Mouse (Mus musculus) 3134 (cell line): ENCODE measurements around the gene Larp1b.

Source experiments
- DNase-seq: peaks from one replicate; pipeline ENCODE4 v3.0.0-alpha.2; 2011; ENCODE audit warnings: low spot score; ENCODE audit not compliant: insufficient read length; ENCODE audit errors: extremely low read depth

Larp1b gene

GRCm38 (mm10) chr3:41081474-41082301 lies 132.1 kb downstream of the Larp1b start:
- peak; percentile 48 for DNase-seq

- no peak for DNase-seq
These were observed 132.9 kb downstream of the Larp1b start for GRCm38 (mm10) chr3:41082520-41082884.

- peak; percentile 100 for DNase-seq
These were observed 133.5 kb downstream of the Larp1b start, which contains the start of gene Pgrmc2 for GRCm38 (mm10) chr3:41082885-41083789. Pgrmc2 (minus strand) TSS chr3:41083046.

- no peak for DNase-seq
These were observed 134.1 kb downstream of the Larp1b start for GRCm38 (mm10) chr3:41083790-41084112.

GRCm38 (mm10) chr3:41084421-41084820 lies 134.8 kb downstream of the Larp1b start:
- DNase-seq = no peak

- DNase-seq = no peak
These were observed 137.4 kb downstream of the Larp1b start for GRCm38 (mm10) chr3:41087071-41087470.
